Mouse (Mus musculus) heart, postnatal 0 days (tissue): ENCODE measurements at regions not wholly inside any gene's neighbourhood (a gene's known extent, or its start where the extent isn't known, plus 50 kb on each side); places are given as distances from the start of the nearest gene placed in this dataset.

ENCODE experiments used
- ATAC-seq: fragments of 200-750 bp; cut with Nextera tagmentation; 2 replicates; pipeline ENCODE4 v1.8.0; 2017; ENCODE audit warnings: low read depth, moderate number of reproducible peaks, moderate library complexity; ENCODE audit not compliant: insufficient read depth
- DNase-seq: peaks from one replicate; pipeline ENCODE4 v3.0.0-alpha.2; 2016; ENCODE audit warnings: low spot score
- H3K27ac ChIP-seq: fragments of 300-500 bp; sonication (generic); 2 replicates; pipeline ENCODE4 v1.5.1; 2014; ENCODE audit warnings: low read depth, mild to moderate bottlenecking
- H3K27me3 ChIP-seq: fragments of 300-500 bp; sonication (generic); 2 replicates; pipeline ENCODE4 v1.6.1; 2014; ENCODE audit warnings: low read length, mixed read lengths; ENCODE audit not compliant: control insufficient read depth, insufficient read depth
- H3K36me3 ChIP-seq: fragments of 300-500 bp; sonication (generic); replicated peaks from 2 replicates; pipeline ENCODE4 v1.6.1; 2014; ENCODE audit warnings: low read length, mixed read lengths; ENCODE audit not compliant: control insufficient read depth, insufficient read depth
- H3K4me1 ChIP-seq: fragments of 300-500 bp; sonication (generic); 2 replicates; pipeline ENCODE4 v1.6.1; 2014; ENCODE audit warnings: antibody characterized with exemption; ENCODE audit not compliant: control insufficient read depth, insufficient read depth
- H3K4me2 ChIP-seq: fragments of 300-500 bp; sonication (generic); 2 replicates; pipeline ENCODE4 v1.6.1; 2014; ENCODE audit warnings: low read depth, mild to moderate bottlenecking, low read length, moderate library complexity
- H3K4me3 ChIP-seq: fragments of 300-500 bp; sonication (generic); 2 replicates; pipeline ENCODE4 v1.5.1; 2014; ENCODE audit warnings: low read depth, low read length
- H3K9ac ChIP-seq: fragments of 300-500 bp; sonication (generic); replicated peaks from 2 replicates; pipeline ENCODE4 v1.6.1; 2014; ENCODE audit warnings: low read depth, low read length, mixed read lengths
- H3K9me3 ChIP-seq: fragments of 300-500 bp; sonication (generic); replicated peaks from 2 replicates; pipeline ENCODE4 v1.6.1; 2016; ENCODE audit warnings: low read length; ENCODE audit not compliant: control insufficient read depth
- CTCF ChIP-seq: IDR thresholded peaks from 2 replicates; pipeline ENCODE4 v1.5.1; 2016; ENCODE audit warnings: antibody characterized with exemption, control low read depth, low read depth
- EP300 ChIP-seq: IDR thresholded peaks from 2 replicates; pipeline ENCODE4 v1.6.1; 2016; ENCODE audit warnings: antibody characterized with exemption, low read depth
- WGBS: fragments of 180-500 bp; shearing (Covaris S2); extraction: QIAGEN DNeasy Blood & Tissue Kit; methylation state at CpG from one replicate; pipeline ENCODE4 v1.1.7; 2014; 5-methylcytosine and 5-hydroxymethylcytosine counted together

- Histone ChIP-seq H3K4me3 (no peak overlapping the region), H3K4me1 (no peaks in the 10 kb centered on the region), H3K27me3 (no peaks in the 10 kb centered on the region), H3K27ac (no peak overlapping the region), H3K4me2 (no peak overlapping the region), H3K9ac (no peak overlapping the region), H3K9me3 (0 out of 2 replicates have a peak, but pooled peaks cover 3% of the 10 kb centered on the region), H3K36me3 (no peaks in the 10 kb centered on the region)
- no peak for DNase-seq
- 69% methylated on average over 14 of the region's 14 CpGs for WGBS
- no peak for ATAC-seq
- TF ChIP-seq CTCF (no peak), EP300 (no peak)
Observed at GRCm38 (mm10) chr5:75870666-75871065, 107.6 kb downstream of the Kdr start.

DNA sequence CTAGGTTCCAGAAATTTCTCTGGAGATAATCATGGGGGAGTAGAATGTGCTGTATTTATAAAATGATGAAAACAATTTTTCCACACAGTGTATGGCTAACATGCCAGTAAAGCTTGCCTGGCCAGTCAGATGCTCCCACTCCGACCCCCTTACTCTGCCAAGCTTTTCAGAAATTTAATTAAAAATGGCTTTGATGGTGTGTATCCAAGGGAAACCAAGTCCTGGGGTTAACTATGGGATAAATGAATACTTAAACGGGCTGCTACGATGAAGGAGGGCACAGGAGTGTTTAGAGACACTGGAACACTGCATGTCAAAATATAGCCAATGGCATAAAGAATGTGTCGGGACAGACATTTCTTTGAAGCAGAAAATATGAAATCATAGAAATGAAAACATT, 108.7 kb downstream of the Kdr start:
- DNase-seq = no peak
- no peak overlapping the region for H3K27ac ChIP-seq
- no peak overlapping the region for H3K9ac ChIP-seq
- ATAC-seq = no peak
- H3K4me3 ChIP-seq = no peak overlapping the region
- TF ChIP-seq CTCF = no peak
- no peak for TF ChIP-seq EP300
- 0 out of 2 replicates have a peak, but pooled peaks cover 3% of the 10 kb centered on the region for H3K9me3 ChIP-seq
- H3K4me2 ChIP-seq = no peak overlapping the region
- no peaks in the 10 kb centered on the region for H3K4me1 ChIP-seq
- no peaks in the 10 kb centered on the region for H3K36me3 ChIP-seq
- WGBS = 86% methylated on average over 4 of the region's 4 CpGs
- no peaks in the 10 kb centered on the region for H3K27me3 ChIP-seq

GRCm38 (mm10) chr5:75865096-75865495, 113.2 kb downstream of the Kdr start:
- 0 out of 2 replicates have a peak, but pooled peaks cover 3% of the 10 kb centered on the region for H3K9me3 ChIP-seq
- no peak for TF ChIP-seq EP300
- no peak for TF ChIP-seq CTCF

DNA sequence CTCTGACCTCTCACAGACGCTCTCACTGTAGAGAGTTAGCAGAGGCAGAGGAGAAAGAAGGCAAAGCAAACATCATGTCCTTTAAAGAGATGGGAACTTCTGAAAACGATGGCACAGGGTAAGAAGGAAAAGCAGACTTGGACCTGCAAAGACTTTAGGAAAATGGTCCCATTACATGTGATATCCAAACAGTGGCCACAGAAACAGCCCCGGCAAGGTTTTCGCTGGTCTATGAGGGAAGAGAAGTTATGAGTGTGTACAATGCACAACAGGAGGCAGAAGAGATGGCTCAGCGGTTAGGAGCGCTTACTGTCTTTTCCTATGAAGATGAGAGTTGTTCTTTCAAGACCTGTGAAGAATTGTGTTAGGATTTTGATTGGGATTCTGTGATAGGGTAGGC, 114.9 kb downstream of the Kdr start:
- no peak overlapping the region for H3K9ac ChIP-seq
- H3K9me3 ChIP-seq = 0 out of 2 replicates have a peak, but pooled peaks cover 3% of the 10 kb centered on the region
- no peak for TF ChIP-seq EP300
- TF ChIP-seq CTCF = no peak
- DNase-seq = no peak
- H3K27me3 ChIP-seq = no peaks in the 10 kb centered on the region
- WGBS = 62% methylated on average over 6 of the region's 6 CpGs
- H3K27ac ChIP-seq = no peak overlapping the region
- H3K4me1 ChIP-seq = no peaks in the 10 kb centered on the region
- ATAC-seq = no peak
- H3K4me3 ChIP-seq = no peak overlapping the region
- no peaks in the 10 kb centered on the region for H3K36me3 ChIP-seq
- no peak overlapping the region for H3K4me2 ChIP-seq

More at GRCm38 (mm10) chr5:75865096-75865495, 113.2 kb downstream of the Kdr start:
- DNase-seq = no peak
- Histone ChIP-seq H3K27me3 (no peaks in the 10 kb centered on the region), H3K27ac (no peak overlapping the region), H3K4me3 (no peak overlapping the region), H3K4me1 (no peaks in the 10 kb centered on the region), H3K4me2 (no peak overlapping the region), H3K36me3 (no peaks in the 10 kb centered on the region), H3K9ac (no peak overlapping the region)
- WGBS = 84% methylated on average over 6 of the region's 6 CpGs
- no peak for ATAC-seq

GRCm38 (mm10) chr5:75862630-75862991, 115.6 kb downstream of the Kdr start:
- Histone ChIP-seq H3K4me2 (no peak overlapping the region), H3K9ac (no peak overlapping the region), H3K4me1 (no peaks in the 10 kb centered on the region), H3K27me3 (no peaks in the 10 kb centered on the region), H3K36me3 (no peaks in the 10 kb centered on the region), H3K27ac (no peak overlapping the region), H3K4me3 (no peak overlapping the region), H3K9me3 (0 out of 2 replicates have a peak, but pooled peaks cover 3% of the 10 kb centered on the region)
- no peak for ATAC-seq
- TF ChIP-seq CTCF (peak; percentile 88), EP300 (no peak)
- 13% methylated on average over 8 of the region's 8 CpGs for WGBS
- peak; percentile 60 for DNase-seq

DNA sequence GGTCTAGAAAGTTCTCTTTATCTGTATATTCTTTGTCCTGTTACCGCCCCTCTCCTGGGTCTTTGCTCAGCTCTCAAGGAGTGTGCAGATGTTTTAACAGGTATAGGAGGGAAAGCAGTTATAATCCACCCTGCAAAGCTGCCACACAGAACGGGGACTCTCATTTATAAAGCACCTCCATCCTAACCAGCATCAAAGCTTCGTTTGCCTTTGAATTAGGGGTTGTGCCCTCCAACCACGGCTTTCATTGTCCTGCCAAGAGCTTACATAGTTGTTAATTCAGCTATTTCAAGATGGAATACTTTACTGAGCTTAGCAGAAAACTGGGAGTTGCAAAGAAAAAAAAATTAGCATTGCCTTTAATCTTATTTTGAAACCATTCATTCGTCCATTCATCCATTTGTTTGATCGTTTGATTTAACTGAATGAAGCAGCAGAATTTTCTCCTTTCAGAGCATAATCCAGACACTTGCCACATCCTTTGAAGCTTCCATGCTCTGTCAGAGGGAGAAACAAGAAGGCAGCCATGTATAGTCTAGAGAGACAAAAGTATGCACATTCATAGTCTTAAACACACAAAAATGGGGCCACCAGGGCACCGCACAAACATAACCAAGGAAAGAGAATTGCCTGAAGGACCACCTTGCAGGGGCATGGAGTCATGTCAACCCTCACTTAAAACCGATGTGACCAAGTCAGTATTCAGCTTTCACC, 116.2 kb downstream of the Kdr start:
- no peak overlapping the region for H3K27ac ChIP-seq
- H3K9ac ChIP-seq = no peak overlapping the region
- H3K4me3 ChIP-seq = no peak overlapping the region
- TF ChIP-seq EP300 (no peak), CTCF (no peak)
- no peak for ATAC-seq
- no peaks in the 10 kb centered on the region for H3K4me1 ChIP-seq
- H3K4me2 ChIP-seq = no peak overlapping the region
- no peaks in the 10 kb centered on the region for H3K36me3 ChIP-seq
- H3K9me3 ChIP-seq = 0 out of 2 replicates have a peak, but pooled peaks cover 3% of the 10 kb centered on the region
- WGBS = 42% methylated on average over 8 of the region's 8 CpGs
- no peaks in the 10 kb centered on the region for H3K27me3 ChIP-seq
- no peak for DNase-seq
